Mouse (Mus musculus): ENCODE measurements around the gene Tyw3. TPM values are rescaled to one million over a fixed set of nuclear protein-coding genes. Genes with fewer than 3 reads are reported as not detected.

The Tyw3 gene
- polyA plus RNA-seq, 1 experiment from 2014 or later = 8.1 TPM

DNA sequence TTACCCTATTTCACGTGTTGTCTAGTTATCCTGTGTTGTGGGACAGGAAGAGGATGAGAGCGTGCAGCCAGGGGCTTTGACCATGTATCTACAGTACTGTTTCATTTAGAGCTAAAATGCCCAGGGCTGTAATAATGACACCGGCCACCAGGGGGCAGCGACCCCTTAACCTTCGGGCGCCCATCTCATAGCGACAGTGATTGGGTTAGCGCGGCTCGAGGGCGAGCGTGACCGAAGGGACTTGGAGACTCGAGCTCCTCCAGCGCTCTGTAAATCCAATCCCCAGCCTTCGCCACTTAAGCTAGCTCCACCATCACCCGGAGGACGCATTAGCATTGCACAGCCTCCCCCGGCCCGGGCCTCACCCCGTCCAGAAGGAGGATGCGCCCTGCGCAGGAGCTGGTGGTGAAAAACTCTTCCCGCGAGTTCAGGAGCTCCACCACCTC, 393 bp downstream of the Tyw3 start, which contains the start of gene Cryz:
Cryz (plus strand) TSS at position 224 of the 446 bp plus-strand sequence.
- H3K4me1 ChIP-seq (replicated peaks) = peaks cover 10% of the 10 kb centered on the region
- H3K4me2 ChIP-seq = peak within 1 kb of the TSS; percentile 78
- H3K9me3 ChIP-seq (replicated peaks) = no peaks in the 10 kb centered on the region
- no peaks in the 10 kb centered on the region for H3K27me3 ChIP-seq
- ATAC-seq (replicated peaks; ENCODE audit: insufficient number of reproducible peaks, insufficient read depth, low FRiP score, low read depth) = peak; percentile 84
- WGBS = 0% methylated on average over 25 of the region's 25 CpGs
- H3K9ac ChIP-seq = peak within 1 kb of the TSS; percentile 91
- H3K4me3 ChIP-seq = peak within 1 kb of the TSS; percentile 98
- H3K36me3 ChIP-seq = peaks cover 28% of the 10 kb centered on the region
- peak within 1 kb of the TSS; percentile 98 for H3K27ac ChIP-seq

DNA sequence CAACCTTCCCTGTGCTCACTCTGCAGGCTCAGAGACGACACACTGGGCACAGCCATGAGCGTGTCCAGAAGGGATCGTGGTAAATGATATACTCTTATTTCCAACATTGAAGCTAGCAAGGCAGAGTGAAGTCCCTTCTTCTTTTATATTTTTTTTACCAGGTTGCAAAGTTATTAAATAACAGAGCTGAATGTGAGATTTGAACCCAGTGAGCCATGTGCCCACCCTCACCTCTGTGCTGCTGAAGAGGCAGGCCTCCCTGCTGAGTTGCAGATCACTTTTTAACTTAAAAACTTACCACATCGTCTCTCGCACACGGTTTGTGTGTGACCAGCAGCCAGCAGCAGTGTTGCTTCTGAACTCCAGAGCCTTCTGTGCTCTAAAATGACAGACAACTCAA, 2.7 kb downstream of the Tyw3 start:
- Histone ChIP-seq H3K27ac (no peak overlapping the region), H3K36me3 (peaks cover 42% of the 10 kb centered on the region)
- ATAC-seq (replicated peaks; ENCODE audit: insufficient number of reproducible peaks, insufficient read depth, low FRiP score, low read depth) = no peak

DNA sequence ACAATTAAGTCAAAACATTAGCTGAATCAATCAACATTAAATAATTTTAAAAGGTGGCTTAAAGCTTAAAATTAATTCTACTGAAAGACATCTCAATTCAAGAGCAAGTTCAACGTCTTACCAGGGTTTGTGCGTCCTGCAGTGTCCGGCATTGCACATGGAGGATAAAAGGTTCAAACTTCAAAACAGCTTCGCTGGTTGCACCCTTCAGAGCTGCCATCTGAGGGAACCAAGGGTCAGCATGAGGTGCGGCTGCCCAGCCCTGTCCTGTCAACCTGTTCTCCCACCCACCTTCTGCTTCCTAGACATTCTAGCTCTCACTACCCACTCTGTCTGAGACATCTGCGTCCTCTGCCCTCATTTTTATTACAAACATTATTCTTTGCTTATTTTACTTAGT, 3.3 kb downstream of the Tyw3 start:
- Histone ChIP-seq H3K4me2 (no peak overlapping the region), H3K4me3 (no peak overlapping the region), H3K27ac (no peak overlapping the region), H3K27me3 (no peaks in the 10 kb centered on the region), H3K9ac (no peak overlapping the region), H3K36me3 (peaks cover 42% of the 10 kb centered on the region), H3K9me3 (replicated peaks) (no peaks in the 10 kb centered on the region), H3K4me1 (replicated peaks) (peaks cover 10% of the 10 kb centered on the region)
- 93% methylated on average over 6 of the region's 6 CpGs for WGBS
- ATAC-seq (replicated peaks; ENCODE audit: insufficient number of reproducible peaks, insufficient read depth, low FRiP score, low read depth) = no peak

More for the DNA sequence above, 2.7 kb downstream of the Tyw3 start:
- Histone ChIP-seq H3K9me3 (replicated peaks) (no peaks in the 10 kb centered on the region), H3K9ac (no peak overlapping the region), H3K4me3 (no peak overlapping the region), H3K4me2 (no peak overlapping the region), H3K4me1 (replicated peaks) (peaks cover 10% of the 10 kb centered on the region), H3K27me3 (no peaks in the 10 kb centered on the region)
- 92% methylated on average over 6 of the region's 6 CpGs for WGBS

GRCm38 (mm10) chr3:154591621-154592020, 5.3 kb downstream of the Tyw3 start:
- Histone ChIP-seq H3K36me3 (peaks cover 54% of the 10 kb centered on the region), H3K4me1 (replicated peaks) (peaks cover 4% of the 10 kb centered on the region)

DNA sequence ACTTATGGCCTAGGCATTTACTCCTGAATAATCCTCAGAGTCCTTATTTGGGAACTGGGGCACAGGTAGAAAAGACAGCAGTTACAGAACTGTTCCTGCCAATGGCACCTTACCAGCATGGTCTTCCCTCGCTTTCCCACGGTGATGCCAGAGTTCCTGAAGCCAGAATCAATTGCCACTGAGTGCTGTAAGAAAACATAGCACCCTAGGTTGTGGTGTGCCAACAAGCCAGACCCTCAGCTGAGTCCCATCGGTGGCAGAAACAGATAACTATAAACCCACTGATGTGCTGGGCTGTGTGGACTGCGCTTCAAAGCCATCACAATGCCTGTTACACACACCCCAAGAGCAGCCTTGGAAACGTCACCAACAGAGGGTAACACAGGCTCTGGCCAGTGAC, 5.9 kb downstream of the Tyw3 start:
- no peak overlapping the region for H3K27ac ChIP-seq
- H3K9me3 ChIP-seq (replicated peaks) = no peaks in the 10 kb centered on the region
- no peak for ATAC-seq (replicated peaks; ENCODE audit: insufficient number of reproducible peaks, insufficient read depth, low FRiP score, low read depth)
- 90% methylated on average over 5 of the region's 5 CpGs for WGBS
- peaks cover 59% of the 10 kb centered on the region for H3K36me3 ChIP-seq
- no peaks in the 10 kb centered on the region for H3K27me3 ChIP-seq
- H3K4me3 ChIP-seq = no peak overlapping the region
- no peaks in the 10 kb centered on the region for H3K4me1 ChIP-seq (replicated peaks)
- no peak overlapping the region for H3K9ac ChIP-seq
- no peak overlapping the region for H3K4me2 ChIP-seq

More at GRCm38 (mm10) chr3:154591621-154592020, 5.3 kb downstream of the Tyw3 start:
- no peak overlapping the region for H3K4me3 ChIP-seq
- no peak overlapping the region for H3K4me2 ChIP-seq
- H3K9me3 ChIP-seq (replicated peaks) = no peaks in the 10 kb centered on the region
- H3K27ac ChIP-seq = no peak overlapping the region
- no peaks in the 10 kb centered on the region for H3K27me3 ChIP-seq
- WGBS = 93% methylated on average over 3 of the region's 3 CpGs
- ATAC-seq (replicated peaks; ENCODE audit: insufficient number of reproducible peaks, insufficient read depth, low FRiP score, low read depth) = no peak
- H3K9ac ChIP-seq = no peak overlapping the region

DNA sequence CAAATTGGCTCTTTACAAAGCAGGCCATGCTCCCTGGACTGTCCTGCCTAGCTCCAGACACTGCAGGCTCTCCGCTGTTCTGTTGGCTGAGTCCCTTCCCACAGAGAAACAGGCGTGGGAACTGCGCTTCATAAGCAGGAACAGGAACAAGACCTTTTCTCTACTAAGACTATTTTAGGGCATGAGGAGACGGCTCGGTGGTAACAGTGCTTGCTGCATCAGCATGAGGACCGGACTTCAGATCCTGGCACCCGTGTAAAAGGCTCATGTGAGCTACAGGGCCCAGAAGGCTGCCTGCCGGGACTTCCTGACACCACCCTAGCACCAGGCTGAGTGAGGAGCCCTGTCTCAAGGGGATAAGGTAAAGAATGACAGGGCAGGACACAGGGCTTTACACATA, 12.6 kb downstream of the Tyw3 start:
- Histone ChIP-seq H3K4me3 (no peak overlapping the region), H3K9me3 (replicated peaks) (no peaks in the 10 kb centered on the region), H3K4me2 (no peak overlapping the region), H3K9ac (no peak overlapping the region), H3K27ac (no peak overlapping the region), H3K4me1 (replicated peaks) (no peaks in the 10 kb centered on the region), H3K36me3 (peaks cover 36% of the 10 kb centered on the region), H3K27me3 (no peaks in the 10 kb centered on the region)
- ATAC-seq (replicated peaks; ENCODE audit: insufficient number of reproducible peaks, insufficient read depth, low FRiP score, low read depth) = no peak
- WGBS = 88% methylated on average over 8 of the region's 8 CpGs

DNA sequence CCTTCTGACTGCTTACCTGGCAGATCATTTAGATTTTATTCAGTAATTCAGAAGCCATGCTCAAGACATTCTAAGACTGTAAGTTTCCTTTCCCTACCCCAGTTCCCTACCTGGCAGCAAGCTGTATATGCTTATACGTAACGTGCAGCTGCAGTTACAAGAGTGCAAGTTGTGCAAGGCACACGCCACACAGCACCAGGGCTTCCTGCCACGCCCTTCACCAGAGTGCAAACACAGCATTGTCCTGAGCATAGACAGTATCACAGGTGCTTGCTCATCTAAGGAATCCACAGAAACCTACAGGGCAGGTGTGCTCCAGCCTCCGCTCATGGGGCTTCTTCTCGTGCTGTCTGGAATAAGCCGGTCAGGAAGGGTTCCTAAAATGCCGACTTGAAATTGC, 19.0 kb downstream of the Tyw3 start:
- Histone ChIP-seq H3K4me1 (replicated peaks) (no peaks in the 10 kb centered on the region), H3K9me3 (replicated peaks) (no peaks in the 10 kb centered on the region), H3K27me3 (0 out of 2 replicates have a peak, but pooled peaks cover 4% of the 10 kb centered on the region), H3K4me2 (no peak overlapping the region), H3K36me3 (peaks cover 11% of the 10 kb centered on the region; the same call in 1 of the 2 replicates), H3K27ac (no peak overlapping the region), H3K9ac (no peak overlapping the region), H3K4me3 (no peak overlapping the region)
- no peak for ATAC-seq (replicated peaks; ENCODE audit: insufficient number of reproducible peaks, insufficient read depth, low FRiP score, low read depth)
- 90% methylated on average over 8 of the region's 8 CpGs for WGBS

GRCm38 (mm10) chr3:154573666-154574065, 23.2 kb downstream of the Tyw3 start:
- 54% methylated on average over 6 of the region's 6 CpGs for WGBS
- H3K27ac ChIP-seq = no peak overlapping the region

DNA sequence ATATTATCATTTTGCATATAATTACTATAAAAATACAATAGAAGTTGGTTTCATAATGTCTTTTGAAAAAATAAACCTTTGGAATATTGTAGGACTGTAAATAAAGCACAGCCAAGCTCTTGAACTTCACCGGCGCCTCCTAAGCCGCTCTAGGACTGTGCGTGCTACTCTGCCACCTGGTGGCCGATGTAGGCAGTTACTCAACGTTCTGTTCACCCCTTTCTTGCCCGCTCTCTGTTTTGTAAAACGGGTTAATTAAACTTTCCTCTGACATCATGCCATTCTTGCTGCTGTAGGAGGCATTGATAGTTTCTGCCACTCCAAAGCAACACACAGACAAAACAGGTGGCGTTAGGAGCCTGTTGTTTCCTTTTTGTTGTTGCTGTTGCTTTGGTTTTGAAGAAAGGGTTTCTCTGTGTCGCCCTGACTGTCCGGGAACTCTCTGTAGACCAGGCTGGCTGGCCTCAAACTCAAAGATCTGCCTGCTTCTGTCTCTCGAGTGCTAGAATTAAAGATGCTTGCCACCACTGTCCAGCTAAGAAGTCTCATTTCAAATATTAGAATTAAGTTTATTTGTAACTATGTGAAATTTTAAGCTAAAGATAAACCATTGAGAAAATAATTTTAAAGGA, 24.4 kb downstream of the Tyw3 start:
- Histone ChIP-seq H3K4me3 (0 out of 2 replicates have a peak overlapping the region, but pooled peaks have one; percentile 10), H3K27me3 (peaks cover 21% of the 10 kb centered on the region; the same call in 1 of the 2 replicates), H3K27ac (no peak overlapping the region), H3K9me3 (replicated peaks) (no peaks in the 10 kb centered on the region), H3K4me2 (peak overlapping the region; percentile 43), H3K9ac (no peak overlapping the region), H3K36me3 (no peaks in the 10 kb centered on the region), H3K4me1 (replicated peaks) (peaks cover 10% of the 10 kb centered on the region; the same call in 1 of the 2 replicates)
- 12% methylated on average over 12 of the region's 12 CpGs for WGBS
- ATAC-seq (replicated peaks; ENCODE audit: insufficient number of reproducible peaks, insufficient read depth, low FRiP score, low read depth) = no peak

More at GRCm38 (mm10) chr3:154573666-154574065, 23.2 kb downstream of the Tyw3 start:
- no peak overlapping the region for H3K4me3 ChIP-seq
- no peaks in the 10 kb centered on the region for H3K9me3 ChIP-seq (replicated peaks)
- 0 out of 2 replicates have a peak, but pooled peaks cover 13% of the 10 kb centered on the region for H3K27me3 ChIP-seq
- no peak overlapping the region for H3K4me2 ChIP-seq
- ATAC-seq (replicated peaks; ENCODE audit: insufficient number of reproducible peaks, insufficient read depth, low FRiP score, low read depth) = no peak
- H3K36me3 ChIP-seq = no peaks in the 10 kb centered on the region
- peaks cover 10% of the 10 kb centered on the region; the same call in 1 of the 2 replicates for H3K4me1 ChIP-seq (replicated peaks)
- H3K9ac ChIP-seq = no peak overlapping the region

DNA sequence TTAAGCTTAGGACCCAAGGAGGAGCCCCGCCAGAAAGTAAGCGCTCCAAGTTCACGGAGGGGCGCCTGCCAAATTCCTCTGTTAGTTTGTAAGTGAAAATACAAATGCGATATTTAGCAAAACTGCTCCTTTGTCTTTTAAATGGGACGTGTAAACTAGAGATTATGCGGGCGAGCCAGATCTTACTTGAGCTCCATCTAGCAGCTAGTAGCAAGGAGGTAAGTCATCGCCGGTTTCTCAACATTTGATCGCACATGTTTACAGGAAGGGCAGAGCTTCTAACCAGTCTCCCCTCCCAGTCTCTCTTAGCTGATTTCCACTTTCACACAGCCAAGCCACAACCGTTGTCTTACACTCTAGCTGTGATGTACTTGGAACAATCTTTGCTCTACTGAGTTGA, 26.1 kb downstream of the Tyw3 start:
- WGBS = 5% methylated on average over 12 of the region's 12 CpGs
- peaks cover 21% of the 10 kb centered on the region; the same call in 1 of the 2 replicates for H3K27me3 ChIP-seq
- ATAC-seq (replicated peaks; ENCODE audit: insufficient number of reproducible peaks, insufficient read depth, low FRiP score, low read depth) = no peak
- H3K4me1 ChIP-seq (replicated peaks) = peaks cover 10% of the 10 kb centered on the region; the same call in 1 of the 2 replicates
- H3K36me3 ChIP-seq = no peaks in the 10 kb centered on the region
- no peaks in the 10 kb centered on the region for H3K9me3 ChIP-seq (replicated peaks)
- H3K27ac ChIP-seq = no peak overlapping the region
- H3K4me2 ChIP-seq = peak overlapping the region; percentile 68
- H3K9ac ChIP-seq = peak overlapping the region; percentile 41
- H3K4me3 ChIP-seq = peak overlapping the region; percentile 40

DNA sequence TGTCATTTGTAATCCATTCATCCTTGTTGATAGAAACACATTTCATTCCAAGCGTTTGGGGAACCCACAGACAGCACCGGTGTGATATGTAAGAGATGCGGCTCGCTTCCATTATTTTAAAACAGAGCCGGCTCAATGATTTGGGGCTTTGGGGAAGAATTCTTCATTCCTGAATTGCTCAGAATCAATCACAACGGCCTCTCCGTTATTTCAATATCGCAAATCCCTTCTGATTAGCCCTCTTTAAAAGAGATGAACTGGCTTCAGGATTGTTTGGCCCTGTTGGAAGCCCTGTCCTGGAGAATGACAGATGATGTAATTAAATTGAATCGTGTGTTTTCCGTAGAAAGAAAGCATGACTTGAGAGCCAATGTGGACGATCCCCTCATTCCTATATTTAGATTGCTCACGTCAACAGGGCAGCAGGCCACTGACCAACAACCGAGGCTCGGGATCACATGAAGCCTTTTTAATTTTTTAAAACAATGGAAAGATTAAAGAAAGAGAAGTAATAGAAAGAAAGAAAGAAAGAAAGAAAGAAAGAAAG, 26.8 kb downstream of the Tyw3 start:
- H3K27ac ChIP-seq = no peak overlapping the region
- WGBS = 49% methylated on average over 14 of the region's 14 CpGs
- no peak overlapping the region for H3K9ac ChIP-seq
- ATAC-seq (replicated peaks; ENCODE audit: insufficient number of reproducible peaks, insufficient read depth, low FRiP score, low read depth) = no peak
- peaks cover 21% of the 10 kb centered on the region; the same call in 1 of the 2 replicates for H3K27me3 ChIP-seq
- H3K36me3 ChIP-seq = no peaks in the 10 kb centered on the region
- H3K4me1 ChIP-seq (replicated peaks) = peaks cover 10% of the 10 kb centered on the region; the same call in 1 of the 2 replicates
- H3K4me2 ChIP-seq = peak overlapping the region; percentile 68
- no peaks in the 10 kb centered on the region for H3K9me3 ChIP-seq (replicated peaks)
- peak overlapping the region; percentile 40; the same call in 1 of the 2 replicates for H3K4me3 ChIP-seq

Measured in heart, embryonic 15.5 days (tissue).